Comparison of ENCODE assay signal across 8 mouse cellular contexts in the genomic region with DNA sequence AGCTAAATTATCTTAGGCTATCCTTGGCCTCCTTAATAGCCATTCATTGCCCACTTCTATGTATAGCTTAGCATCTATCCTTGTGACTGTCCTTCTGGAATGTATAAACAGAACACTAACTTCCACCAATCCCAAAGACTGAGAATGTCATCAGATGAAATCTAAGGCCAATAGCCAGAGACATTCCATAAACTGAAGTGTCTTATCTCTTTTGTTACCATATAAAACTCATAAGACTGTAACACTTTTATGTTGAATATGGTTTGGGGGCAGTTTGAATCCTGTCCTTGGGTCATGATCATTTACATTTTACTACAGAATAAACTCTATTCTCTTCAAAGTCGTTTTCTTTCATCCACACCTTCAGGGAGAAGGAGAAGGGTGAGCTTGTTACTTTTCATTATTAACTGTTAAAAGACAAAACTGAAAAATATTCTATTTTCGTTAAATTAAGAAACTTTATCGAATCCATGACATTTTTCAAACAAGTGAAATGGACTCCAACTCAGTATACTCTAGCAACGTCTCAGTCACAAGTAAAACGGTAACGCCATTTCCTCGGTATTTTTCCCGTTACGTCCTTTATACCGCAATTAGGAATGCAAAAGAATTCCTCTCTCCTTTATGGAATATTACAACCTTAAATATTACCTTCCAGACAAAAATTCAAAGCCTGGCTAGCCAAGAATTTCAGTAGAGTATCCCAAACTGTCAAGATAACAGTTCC. TPM values are rescaled to one million over a fixed set of nuclear protein-coding genes. Genes with fewer than 3 reads are reported as not detected.
DNase-seq lines count a peak whose midpoint lies in the region; ATAC-seq and TF ChIP-seq lines count a peak whose summit lies in the region.

No protein-coding gene starts in this region.

- intact Hi-C loops in heart, postnatal 36 days (cut with DNase I): loop anchor here (1.0 to 2.0 kb wide), 3 partner anchors 19 to 88 kb away; no protein-coding TSS in a partner anchor

- H3K9ac ChIP-seq in heart, embryonic 12.5 days: no peak overlapping the region
- H3K9ac ChIP-seq in ES-E14 (ENCODE audit: insufficient read depth, low read depth, low read length, poor library complexity, severe bottlenecking): no peak overlapping the region
- H3K9ac ChIP-seq in forebrain, embryonic 13.5 days: peak overlapping the region; percentile 92
- peak overlapping the region; percentile 96 for H3K9ac ChIP-seq in liver, embryonic 16.5 days (ENCODE audit: low read depth, low read length)

- in situ Hi-C loops in ES-E14 (cut with MboI; ENCODE audit: low sequenced_read_pairs in 2 of 2, unreplicated experiment in 2 of 2): no loop called here

- H3K27ac ChIP-seq in heart, embryonic 12.5 days (ENCODE audit: poor library complexity, severe bottlenecking): peak overlapping the region; percentile 100
- H3K27ac ChIP-seq in ES-E14 (ENCODE audit: insufficient read depth, low read depth, low read length, poor library complexity, severe bottlenecking): peak overlapping the region; percentile 100; the same call in 1 of the 2 replicates
- H3K27ac ChIP-seq in forebrain, embryonic 13.5 days: peak overlapping the region; percentile 100
- peak overlapping the region; percentile 100 for H3K27ac ChIP-seq in liver, embryonic 16.5 days (ENCODE audit: low read length)

- H3K4me3 ChIP-seq in heart, embryonic 12.5 days: peak overlapping the region; percentile 65; the same call in 1 of the 2 replicates
- H3K4me3 ChIP-seq in ES-E14 (ENCODE audit: insufficient read depth in 1 of 2, low read depth in 1 of 2, low read length in 2 of 2, poor library complexity in 1 of 2, severe bottlenecking in 1 of 2): peak overlapping the region in 1 of 2 experiments; percentile 72; a peak in 2 of 4 replicates
- peak overlapping the region; percentile 67 for H3K4me3 ChIP-seq in forebrain, embryonic 13.5 days
- H3K4me3 ChIP-seq in liver, embryonic 16.5 days (ENCODE audit: low read depth, low read length): peak overlapping the region; percentile 80

- no peak for ATAC-seq in heart, embryonic 12.5 days (ENCODE audit: insufficient number of reproducible peaks, low FRiP score)
- ATAC-seq in forebrain, embryonic 13.5 days: no peak
- ATAC-seq in liver, embryonic 16.5 days (ENCODE audit: low read depth): no peak

- no peaks in the 10 kb centered on the region for H3K27me3 ChIP-seq in heart, embryonic 12.5 days (replicated peaks)
- H3K27me3 ChIP-seq in forebrain, embryonic 13.5 days: no peaks in the 10 kb centered on the region
- no peaks in the 10 kb centered on the region for H3K27me3 ChIP-seq in liver, embryonic 16.5 days (ENCODE audit: control insufficient read depth, insufficient read depth, low read depth, low read length)

- WGBS in heart, embryonic 12.5 days: 48% methylated on average over 10 of the region's 10 CpGs
- WGBS in forebrain, embryonic 13.5 days: 44% methylated on average over 10 of the region's 10 CpGs
- WGBS in liver, embryonic 16.5 days (ENCODE audit: insufficient replicate concordance): 27% methylated on average over 10 of the region's 10 CpGs

- no peaks in the 10 kb centered on the region for H3K9me3 ChIP-seq in heart, embryonic 12.5 days (replicated peaks)
- no peaks in the 10 kb centered on the region for H3K9me3 ChIP-seq in ES-E14 (ENCODE audit: control insufficient read depth, insufficient read depth, low read depth, low read length)
- no peaks in the 10 kb centered on the region for H3K9me3 ChIP-seq in forebrain, embryonic 13.5 days (replicated peaks)
- no peaks in the 10 kb centered on the region for H3K9me3 ChIP-seq in liver, embryonic 16.5 days (replicated peaks; ENCODE audit: control insufficient read depth, low read length)

- peaks cover 15% of the 10 kb centered on the region for H3K36me3 ChIP-seq in heart, embryonic 12.5 days
- H3K36me3 ChIP-seq in ES-E14 (ENCODE audit: control insufficient read depth, insufficient read depth, low read length, poor library complexity, severe bottlenecking): no peaks in the 10 kb centered on the region; the same call in 1 of the 2 replicates
- peaks cover 15% of the 10 kb centered on the region for H3K36me3 ChIP-seq in forebrain, embryonic 13.5 days (ENCODE audit: poor library complexity, severe bottlenecking)
- H3K36me3 ChIP-seq in liver, embryonic 16.5 days (ENCODE audit: control insufficient read depth, insufficient read depth): peaks cover 14% of the 10 kb centered on the region

- H3K4me2 ChIP-seq in heart, embryonic 12.5 days: peak overlapping the region; percentile 36; the same call in 1 of the 2 replicates
- peak overlapping the region; percentile 88 for H3K4me2 ChIP-seq in forebrain, embryonic 13.5 days
- H3K4me2 ChIP-seq in liver, embryonic 16.5 days (ENCODE audit: low read depth, low read length): peak overlapping the region; percentile 74

- peaks cover 16% of the 10 kb centered on the region for H3K4me1 ChIP-seq in heart, embryonic 12.5 days (replicated peaks)
- H3K4me1 ChIP-seq in ES-E14 (ENCODE audit: control insufficient read depth in 2 of 2, insufficient read depth in 2 of 2, low read length in 2 of 2, poor library complexity in 1 of 2): no peaks in the 10 kb centered on the region; a peak in 1 of 4 replicates
- H3K4me1 ChIP-seq in forebrain, embryonic 13.5 days: peaks cover 30% of the 10 kb centered on the region
- H3K4me1 ChIP-seq in liver, embryonic 16.5 days (ENCODE audit: control insufficient read depth, low read depth, low read length): peaks cover 33% of the 10 kb centered on the region

- DNase-seq in heart, postnatal 36 days: no peak
- DNase-seq in ES-E14 (ENCODE audit: low read depth, low spot score): no peak
- no peak for DNase-seq in adrenal gland, postnatal 4 days (ENCODE audit: low spot score in 2 of 2)
- no peak for DNase-seq in cerebellum, adult 11 months
- no peak for DNase-seq in ovary, postnatal 36 days (ENCODE audit: low spot score)

TF ChIP-seq in ES-E14, 5 proteins besides CTCF, POLR2A, EP300 and RAD21:
- TF ChIP-seq MAFK (IDR thresholded peaks at IDR 0.05; ENCODE audit: insufficient read depth, low read depth, low read length): no peak
- no peak for TF ChIP-seq HCFC1 (IDR thresholded peaks at IDR 0.05; ENCODE audit: borderline replicate concordance, insufficient read depth, low read length)
- TF ChIP-seq ZNF384 (IDR thresholded peaks at IDR 0.05; ENCODE audit: low read depth, low read length): no peak
- TF ChIP-seq CHD2 (IDR thresholded peaks at IDR 0.05; ENCODE audit: low read depth, low read length): no peak
- TF ChIP-seq ZC3H11A (IDR thresholded peaks at IDR 0.05; ENCODE audit: borderline replicate concordance, low read depth, low read length): no peak

RNA-seq across cellular contexts. Expression of a gene that starts 1.5 kb away (rescaled TPM):
- 200 and 201 TPM in 2 replicates for polyA plus RNA-seq in heart, embryonic 12.5 days (2016; fragmentation: Nextera tagmentation; extraction: Ambion mirVana)
- total RNA-seq in heart, postnatal 36 days (2021): 100 to 1,000 TPM; 105 to 109 TPM
- total RNA-seq in ES-E14 (2012; rRNA removed): 14.4 and 18.2 TPM in 2 replicates
- polyA plus RNA-seq in forebrain, embryonic 13.5 days (2015; fragmentation: Nextera tagmentation; extraction: Ambion mirVana): 146 and 191 TPM in 2 replicates
- 73.9 and 79.6 TPM in 2 replicates for polyA plus RNA-seq in liver, embryonic 16.5 days (2015; fragmentation: Nextera tagmentation; extraction: Ambion mirVana)
- total RNA-seq in adrenal gland, postnatal 4 days (2021): 10 to 100 TPM; 76.2 to 81.3 TPM

RNA-seq across cellular contexts. Expression of a gene that starts 20.2 kb away (rescaled TPM):
- polyA plus RNA-seq in heart, embryonic 12.5 days (2016; fragmentation: Nextera tagmentation; extraction: Ambion mirVana): 482 and 495 TPM in 2 replicates
- total RNA-seq in heart, postnatal 36 days (2021): 100 to 1,000 TPM; 167 to 200 TPM
- total RNA-seq in ES-E14 (2012; rRNA removed): 459 and 494 TPM in 2 replicates
- polyA plus RNA-seq in forebrain, embryonic 13.5 days (2015; fragmentation: Nextera tagmentation; extraction: Ambion mirVana): 334 and 374 TPM in 2 replicates
- 98.3 and 103 TPM in 2 replicates for polyA plus RNA-seq in liver, embryonic 16.5 days (2015; fragmentation: Nextera tagmentation; extraction: Ambion mirVana)
- total RNA-seq in adrenal gland, postnatal 4 days (2021): 100 to 1,000 TPM; 475 to 530 TPM

Comparison
In these comparisons a context has a peak if more than half of its experiments do, and no peak if none do; other contexts are left out.
1. H3K4me2 ChIP-seq: peak in every context shown above with its lines; median percentile 88 in forebrain, embryonic 13.5 days; 74 in liver, embryonic 16.5 days; 36 in heart, embryonic 12.5 days.
2. H3K9ac ChIP-seq: peak in forebrain, embryonic 13.5 days (single experiment) and liver, embryonic 16.5 days (single experiment); none in heart, embryonic 12.5 days (single experiment) and ES-E14 (single experiment).
3. Peak in every context shown above with its lines, with median percentiles within 50 percentile points of each other: H3K27ac ChIP-seq.